Mouse (Mus musculus) heart, adult 11 months (tissue): ENCODE results near the gene Kpna3.
"Not testable (repeated sequence)": the region's sequence is repeated elsewhere in the genome, so short reads cannot be mapped to it uniquely, and the experiment has no call there.

Experiments
- DNase-seq: peaks from one replicate; pipeline ENCODE4 v3.0.0; 2022

The Kpna3 gene

GRCm38 (mm10) chr14:61439661-61440559, at the start of gene Kpna3:
Kpna3 (minus strand) TSS chr14:61439874.
- peak; percentile 100 for DNase-seq

- DNase-seq = peak; percentile 57
Measured at GRCm38 (mm10) chr14:61460365-61460764, 20.7 kb upstream of the Kpna3 start.

- peak; percentile 70 for DNase-seq
Measured at GRCm38 (mm10) chr14:61457468-61457867, 17.8 kb upstream of the Kpna3 start.

- DNase-seq = peak; percentile 84
Measured at GRCm38 (mm10) chr14:61455571-61455970, 15.9 kb upstream of the Kpna3 start.

- DNase-seq = no peak
Measured at GRCm38 (mm10) chr14:61453032-61453431, 13.4 kb upstream of the Kpna3 start.

- peak; percentile 87 for DNase-seq
Measured at GRCm38 (mm10) chr14:61452481-61452880, 12.8 kb upstream of the Kpna3 start.

- peak; percentile 91 for DNase-seq
Measured at GRCm38 (mm10) chr14:61447775-61448174, 8.1 kb upstream of the Kpna3 start.

- no peak for DNase-seq
Measured at GRCm38 (mm10) chr14:61439141-61439660, 473 bp downstream of the Kpna3 start.

GRCm38 (mm10) chr14:61438171-61438945, 1.3 kb downstream of the Kpna3 start:
- DNase-seq = peak; percentile 76

- no peak for DNase-seq
Measured at GRCm38 (mm10) chr14:61436866-61437265, 2.8 kb downstream of the Kpna3 start.

- no peak for DNase-seq
Measured at GRCm38 (mm10) chr14:61428126-61428787, 11.4 kb downstream of the Kpna3 start.

- DNase-seq = not testable (repeated sequence)
Measured at GRCm38 (mm10) chr14:61427095-61427494, 12.6 kb downstream of the Kpna3 start.

GRCm38 (mm10) chr14:61425080-61425665, 14.5 kb downstream of the Kpna3 start:
- DNase-seq = no peak

GRCm38 (mm10) chr14:61415719-61416118, 24.0 kb downstream of the Kpna3 start:
- DNase-seq = no peak

- DNase-seq = no peak
Measured at GRCm38 (mm10) chr14:61415311-61415710, 24.4 kb downstream of the Kpna3 start.

GRCm38 (mm10) chr14:61414808-61415207, 24.9 kb downstream of the Kpna3 start:
- no peak for DNase-seq

- DNase-seq = no peak
Measured at GRCm38 (mm10) chr14:61414199-61414598, 25.5 kb downstream of the Kpna3 start.

GRCm38 (mm10) chr14:61413686-61414085, 26.0 kb downstream of the Kpna3 start:
- no peak for DNase-seq

GRCm38 (mm10) chr14:61410020-61410419, 29.7 kb downstream of the Kpna3 start:
- DNase-seq = no peak

- no peak for DNase-seq
Measured at GRCm38 (mm10) chr14:61407055-61407454, 32.6 kb downstream of the Kpna3 start.

GRCm38 (mm10) chr14:61405761-61406160, 33.9 kb downstream of the Kpna3 start:
- DNase-seq = no peak

GRCm38 (mm10) chr14:61404941-61405340, 34.7 kb downstream of the Kpna3 start:
- DNase-seq = no peak

GRCm38 (mm10) chr14:61394745-61395144, 44.9 kb downstream of the Kpna3 start:
- DNase-seq = no peak
